Mouse (Mus musculus) neutrophil, adult 83 days (primary cell): ENCODE measurements around the gene Gtf3a. TPM values are rescaled to one million over a fixed set of nuclear protein-coding genes. Genes with fewer than 3 reads are reported as not detected.

ENCODE experiments used
- total RNA-seq, 2 experiments: library from RNA; stranded (reverse); gene quantifications; one replicate each; pipeline ENCODE4 v1.2.4; 2023

The Gtf3a gene
- 10 to 100 TPM; 15.9 to 20.7 TPM for total RNA-seq

GRCm38 (mm10) chr5:146948508-146949088, at the start of gene Gtf3a:
Gene Gtf3a (plus strand): TSS chr5:146948657.

GRCm38 (mm10) chr5:146963118-146963936, 14.9 kb downstream of the Gtf3a start, which contains the start of gene Mtif3:
Gene Mtif3 (minus strand): TSS chr5:146963800.

Other genes starting within 250 kb of the Gtf3a start
- gene Usp12, start 153.7 kb upstream of the Gtf3a start, total RNA-seq: 10 to 100 TPM; 23.4 to 26.5 TPM
- gene Rpl21, start 115.8 kb upstream of the Gtf3a start, total RNA-seq: 100 to 1,000 TPM; 208 to 210 TPM
- gene Rasl11a, start 103.6 kb upstream of the Gtf3a start, total RNA-seq: not detected
- 1 to 10 TPM; 8.0 to 9.6 TPM for gene Mtif3, start 15.1 kb downstream of the Gtf3a start, total RNA-seq
- 1 to 10 TPM; 4.1 to 6.1 TPM for gene Lnx2, start 127.9 kb downstream of the Gtf3a start, total RNA-seq
- gene Polr1d, start 128.4 kb downstream of the Gtf3a start, total RNA-seq: 10 to 100 TPM; 56.8 to 66.6 TPM
- not detected for gene Gsx1, start 240.0 kb downstream of the Gtf3a start, total RNA-seq